ENCODE assay signal across 9 mouse cellular contexts in genomic region chr4:134543261-134543660, GRCm38 (mm10). TPM values are rescaled to one million over a fixed set of nuclear protein-coding genes. Genes with fewer than 3 reads are reported as not detected.
A peak's percentile ranks its signal among the peaks of the same experiment; 100 is the strongest.
DNase-seq lines count a peak whose midpoint lies in the region; ATAC-seq and TF ChIP-seq lines count a peak whose summit lies in the region.
"Had no signal": no experiment of that assay in that cellular context is flagged by ENCODE, and none has a peak within 500 bp of the region (broad histone marks: within the 10 kb centered on the region; RNA-seq: fewer than 3 reads in every experiment).

No protein-coding gene starts in this region.

- no peak overlapping the region for H3K9ac ChIP-seq in MEL (ENCODE audit: control insufficient read depth, low read depth, low read length, poor library complexity, severe bottlenecking)
- H3K9ac ChIP-seq in lung, embryonic 15.5 days: no peak overlapping the region

- H3K27me3 ChIP-seq in MEL (ENCODE audit: control insufficient read depth in 1 of 2, insufficient read depth in 2 of 2, low read length in 2 of 2): no peaks in the 10 kb centered on the region
- no peaks in the 10 kb centered on the region for H3K27me3 ChIP-seq in cerebellum, adult 2 months (ENCODE audit: control insufficient read depth, insufficient read depth, low read length)
- no peaks in the 10 kb centered on the region for H3K27me3 ChIP-seq in lung, embryonic 15.5 days

- TF ChIP-seq POLR2A in MEL (IDR thresholded peaks at IDR 0.05; ENCODE audit: control insufficient read depth in 1 of 2, insufficient read depth in 1 of 2, low read depth in 1 of 2, low read length in 2 of 2, poor library complexity in 1 of 2): no peak
- TF ChIP-seq POLR2A in cerebellum, adult 2 months (IDR thresholded peaks at IDR 0.05; ENCODE audit: borderline replicate concordance, insufficient read depth, low read length): no peak

- DNase-seq in MEL (ENCODE audit: low read depth, low spot score): peak; percentile 90
- peak; percentile 89 to 96 for DNase-seq in cerebellum, adult 2 months
- DNase-seq in forelimb bud, embryonic 11.5 days (ENCODE audit: low read depth, low spot score): peak; percentile 86
- DNase-seq in layer of hippocampus, adult 8-10 months (ENCODE audit: low spot score in 2 of 2): peak; percentile 78 to 96
- DNase-seq in ovary, postnatal 14 days (ENCODE audit: low spot score): peak; percentile 95
- peak; percentile 81 to 96 for DNase-seq in thymus, postnatal 10 days (ENCODE audit: low spot score in 2 of 2)

- no peak overlapping the region for H3K4me3 ChIP-seq in MEL (ENCODE audit: control insufficient read depth in 1 of 2, insufficient read depth in 1 of 2, low read depth in 2 of 2, low read length in 2 of 2)
- no peak overlapping the region for H3K4me3 ChIP-seq in cerebellum, adult 2 months (replicated peaks; ENCODE audit: insufficient read depth, low read depth, low read length)
- H3K4me3 ChIP-seq in lung, embryonic 15.5 days: no peak overlapping the region
- H3K4me3 ChIP-seq: myocyte had no signal

- H3K36me3 ChIP-seq in MEL (ENCODE audit: control insufficient read depth in 1 of 2, insufficient read depth in 2 of 2, low read length in 2 of 2): no peaks in the 10 kb centered on the region
- H3K36me3 ChIP-seq in lung, embryonic 15.5 days: peaks cover 70% of the 10 kb centered on the region

- peak; percentile 96 to 98 (median 97) for TF ChIP-seq CTCF in MEL (IDR thresholded peaks at IDR 0.05 in 2 of 3, conservative IDR thresholded peaks at IDR 0.05 in 1 of 3; ENCODE audit: control insufficient read depth in 1 of 3, insufficient read depth in 1 of 3, low read depth in 2 of 3, low read length in 3 of 3, poor library complexity in 1 of 3, severe bottlenecking in 1 of 3)
- peak; percentile 97 for TF ChIP-seq CTCF in cerebellum, adult 2 months (IDR thresholded peaks at IDR 0.05; ENCODE audit: borderline replicate concordance, insufficient read depth, low read depth, low read length)

- no peak overlapping the region for H3K4me2 ChIP-seq in lung, embryonic 15.5 days

- ATAC-seq in hematopoietic stem cell, adult 5-6 weeks (replicated peaks in 1 of 2; ENCODE audit: insufficient read depth in 1 of 2, low FRiP score in 2 of 2, low TSS enrichment in 1 of 2, low read depth in 1 of 2, poor library complexity in 2 of 2, severe bottlenecking in 2 of 2): peak; percentile 69 to 70
- ATAC-seq in lung, embryonic 15.5 days (ENCODE audit: borderline replicate concordance, extremely low read depth, low FRiP score, low TSS enrichment): peak; percentile 28

- H3K79me2 ChIP-seq in MEL (ENCODE audit: control insufficient read depth, insufficient read depth, low read length, poor library complexity): no peaks in the 10 kb centered on the region

- H3K27ac ChIP-seq in MEL (ENCODE audit: control insufficient read depth, low read depth, low read length): no peak overlapping the region
- no peak overlapping the region for H3K27ac ChIP-seq in cerebellum, adult 2 months (ENCODE audit: insufficient read depth, low read length)
- no peak overlapping the region for H3K27ac ChIP-seq in lung, embryonic 15.5 days

- TF ChIP-seq RAD21 in MEL (IDR thresholded peaks at IDR 0.05; ENCODE audit: low read depth, low read length): peak; percentile 99

- peaks cover 0 to 6% of the 10 kb centered on the region in 2 experiments; a peak in 1 of 4 replicates for H3K4me1 ChIP-seq in MEL (ENCODE audit: control insufficient read depth in 1 of 2, insufficient read depth in 2 of 2, low read length in 2 of 2)
- H3K4me1 ChIP-seq in cerebellum, adult 2 months (ENCODE audit: control insufficient read depth, insufficient read depth, low read length): peaks cover 50% of the 10 kb centered on the region
- H3K4me1 ChIP-seq in lung, embryonic 15.5 days: peaks cover 16% of the 10 kb centered on the region

- 1% methylated on average over 5 of the region's 5 CpGs for WGBS in cerebellum, adult 2 months
- WGBS in lung, embryonic 15.5 days: 4% methylated on average over 5 of the region's 5 CpGs

- H3K9me3 ChIP-seq in MEL (replicated peaks; ENCODE audit: insufficient read depth, low read length): no peaks in the 10 kb centered on the region
- no peaks in the 10 kb centered on the region for H3K9me3 ChIP-seq in lung, embryonic 15.5 days

- TF ChIP-seq EP300 in MEL (IDR thresholded peaks at IDR 0.05; ENCODE audit: low read depth in 1 of 2, low read length in 2 of 2): no peak

TF ChIP-seq in MEL, 35 proteins besides CTCF, POLR2A, EP300 and RAD21:
- TF ChIP-seq MEF2A (IDR thresholded peaks at IDR 0.05; ENCODE audit: extremely low read depth, insufficient replicate concordance, low read depth, low read length, poor library complexity, severe bottlenecking): no peak
- TF ChIP-seq SMC3 (IDR thresholded peaks at IDR 0.05; ENCODE audit: low read depth, low read length): peak; percentile 91
- TF ChIP-seq ZC3H11A (IDR thresholded peaks at IDR 0.05; ENCODE audit: low read depth, low read length): peak; percentile 83

RNA-seq across cellular contexts. Expression of gene Mtfr1l, which starts 8.1 kb away (rescaled TPM):
- 44.3 and 52.0 TPM in 2 replicates for total RNA-seq in MEL (2012; rRNA removed)
- polyA plus RNA-seq in MEL (2012; ENCODE audit: insufficient read depth in 1 of 2, insufficient read length in 2 of 2, low read depth in 1 of 2, low replicate concordance in 2 of 2, missing spikeins in 1 of 2): 10 to 100 TPM in 1 of 2 experiments, not detected in 1; 88.3 TPM
- 146 and 148 TPM in 2 replicates for polyA plus RNA-seq in cerebellum, adult 2 months (2012; rRNA removed)
- 51.8 and 71.4 TPM in 2 replicates for total RNA-seq in hematopoietic stem cell, adult 5-6 weeks (2017)
- total RNA-seq in layer of hippocampus, adult 8-10 months (2022): 10 to 100 TPM; 65.9 to 74.2 (median 67.9) TPM
- 109 and 114 TPM in 2 replicates for polyA plus RNA-seq in lung, embryonic 15.5 days (2015; fragmentation: Nextera tagmentation; extraction: Ambion mirVana)

RNA-seq across cellular contexts. Expression of gene Selenon, which starts 8.7 kb away (rescaled TPM):
- 2.2 and 2.9 TPM in 2 replicates for total RNA-seq in MEL (2012; rRNA removed)
- 10 to 100 TPM in 1 of 2 experiments, not detected in 1; 16.3 TPM for polyA plus RNA-seq in MEL (2012; ENCODE audit: insufficient read depth in 1 of 2, insufficient read length in 2 of 2, low read depth in 1 of 2, low replicate concordance in 2 of 2, missing spikeins in 1 of 2)
- 37.8 and 43.1 TPM in 2 replicates for polyA plus RNA-seq in cerebellum, adult 2 months (2012; rRNA removed)
- 8.2 and 9.2 TPM in 2 replicates for total RNA-seq in hematopoietic stem cell, adult 5-6 weeks (2017)
- 10 to 100 TPM; 18.4 to 22.8 (median 21.2) TPM for total RNA-seq in layer of hippocampus, adult 8-10 months (2022)
- polyA plus RNA-seq in lung, embryonic 15.5 days (2015; fragmentation: Nextera tagmentation; extraction: Ambion mirVana): 35.3 and 46.2 TPM in 2 replicates

RNA-seq across cellular contexts. Expression of gene Aunip, which starts 32.5 kb away (rescaled TPM):
- 12.8 and 14.9 TPM in 2 replicates for total RNA-seq in MEL (2012; rRNA removed)
- 10 to 100 TPM in 1 of 2 experiments, not detected in 1; 20.6 TPM for polyA plus RNA-seq in MEL (2012; ENCODE audit: insufficient read depth in 1 of 2, insufficient read length in 2 of 2, low read depth in 1 of 2, low replicate concordance in 2 of 2, missing spikeins in 1 of 2)
- polyA plus RNA-seq in cerebellum, adult 2 months (2012; rRNA removed): 0.24 and 0.65 TPM in 2 replicates
- total RNA-seq in hematopoietic stem cell, adult 5-6 weeks (2017): 15.8 and 34.0 TPM in 2 replicates
- under 1 TPM in 3 of 4 experiments, not detected in 1; 0.25 to 0.85 (median 0.33) TPM for total RNA-seq in layer of hippocampus, adult 8-10 months (2022)
- 18.7 and 20.2 TPM in 2 replicates for polyA plus RNA-seq in lung, embryonic 15.5 days (2015; fragmentation: Nextera tagmentation; extraction: Ambion mirVana)

RNA-seq across cellular contexts. Expression of gene Paqr7, which starts 46.8 kb away (rescaled TPM):
- total RNA-seq in MEL (2012; rRNA removed): 0.19 and 0.26 TPM in 2 replicates
- polyA plus RNA-seq in MEL (2012; ENCODE audit: insufficient read depth in 1 of 2, insufficient read length in 2 of 2, low read depth in 1 of 2, low replicate concordance in 2 of 2, missing spikeins in 1 of 2): 1 to 10 TPM in 1 of 2 experiments, not detected in 1; 2.4 TPM
- polyA plus RNA-seq in cerebellum, adult 2 months (2012; rRNA removed): 86.0 and 99.2 TPM in 2 replicates
- 15.6 and 25.2 TPM in 2 replicates for total RNA-seq in hematopoietic stem cell, adult 5-6 weeks (2017)
- total RNA-seq in layer of hippocampus, adult 8-10 months (2022): 10 to 100 TPM; 55.4 to 75.1 (median 63.4) TPM
- polyA plus RNA-seq in lung, embryonic 15.5 days (2015; fragmentation: Nextera tagmentation; extraction: Ambion mirVana): 4.2 and 6.7 TPM in 2 replicates
